Mouse (Mus musculus): ENCODE results near the gene Nell2.

Gene Nell2

GRCm38 (mm10) chr15:95049171-95049729, 479.1 kb downstream of the Nell2 start:
- in situ Hi-C loops (cut with MboI; ENCODE audit: low pct_unique_long_range_greater_than_20kb in 1 of 2, low sequenced_read_pairs in 2 of 2, unreplicated experiment in 1 of 2), result no loop called here

DNA sequence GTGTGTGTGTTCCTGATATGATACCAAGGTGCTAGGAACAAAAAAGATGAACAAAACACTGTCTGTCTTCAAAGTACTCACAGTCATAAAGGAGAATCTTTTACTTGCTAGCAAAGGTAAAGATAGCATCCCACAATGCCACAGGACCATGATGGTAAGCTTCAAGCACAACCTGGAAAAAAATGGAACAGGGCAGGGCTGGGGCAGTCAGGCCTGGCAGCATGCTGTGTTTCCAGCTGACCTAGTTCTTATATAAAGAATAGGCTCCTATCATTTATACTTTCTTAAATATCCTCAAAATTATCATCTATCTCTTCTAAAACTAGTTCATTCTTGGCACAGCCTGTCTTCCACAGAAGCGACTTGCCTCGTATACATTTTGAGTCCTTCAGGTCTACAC, 480.9 kb downstream of the Nell2 start:
- in situ Hi-C loops (cut with MboI; ENCODE audit: low pct_unique_long_range_greater_than_20kb in 1 of 2, low sequenced_read_pairs in 2 of 2, unreplicated experiment in 1 of 2), result no loop called here

DNA sequence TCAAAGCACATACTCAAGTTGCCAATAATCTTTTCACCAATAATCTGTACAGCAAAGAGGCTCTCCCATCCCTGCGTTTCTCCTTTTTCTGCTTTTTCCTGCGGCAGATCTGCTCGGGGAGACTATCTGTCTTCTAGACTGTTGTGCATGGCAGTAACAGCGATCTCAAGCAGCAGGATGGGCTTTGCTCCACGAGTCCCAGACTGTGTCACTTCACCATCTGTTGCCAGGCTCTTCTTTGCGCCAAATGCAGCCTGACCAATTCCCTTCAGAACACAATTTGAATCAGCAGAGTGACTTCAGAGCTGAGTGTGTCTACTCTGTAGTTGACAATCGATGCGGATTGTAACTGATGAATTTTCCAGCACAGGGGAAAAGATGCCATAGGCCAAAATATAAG, 484.3 kb downstream of the Nell2 start:
- in situ Hi-C loops (cut with MboI; ENCODE audit: low pct_unique_long_range_greater_than_20kb in 1 of 2, low sequenced_read_pairs in 2 of 2, unreplicated experiment in 1 of 2), result no loop called here

DNA sequence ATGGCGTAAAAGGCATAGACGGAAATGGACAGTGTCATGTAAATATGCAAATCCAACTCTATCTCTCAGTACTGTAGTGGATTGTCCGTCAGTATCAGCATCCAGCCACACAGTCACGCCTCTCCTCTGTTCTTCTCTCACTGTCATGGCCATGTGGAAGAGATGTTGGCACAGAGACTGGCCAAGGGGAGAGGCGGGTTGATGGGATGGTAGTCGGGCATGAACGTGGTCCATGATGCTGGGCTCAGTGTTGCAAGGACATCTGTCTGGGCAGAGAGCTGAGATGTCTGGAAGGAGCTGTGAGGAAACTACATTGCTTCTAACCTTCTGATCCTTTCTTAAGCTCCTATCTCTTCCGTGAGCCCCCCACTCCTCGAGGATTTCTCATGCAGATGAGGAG, 485.9 kb downstream of the Nell2 start:
- in situ Hi-C loops (cut with MboI; ENCODE audit: low pct_unique_long_range_greater_than_20kb in 1 of 2, low sequenced_read_pairs in 2 of 2, unreplicated experiment in 1 of 2), result no loop called here

GRCm38 (mm10) chr15:95029487-95029875, 498.9 kb downstream of the Nell2 start:
- in situ Hi-C loops (cut with MboI; ENCODE audit: low pct_unique_long_range_greater_than_20kb in 1 of 2, low sequenced_read_pairs in 2 of 2, unreplicated experiment in 1 of 2), result no loop called here

DNA sequence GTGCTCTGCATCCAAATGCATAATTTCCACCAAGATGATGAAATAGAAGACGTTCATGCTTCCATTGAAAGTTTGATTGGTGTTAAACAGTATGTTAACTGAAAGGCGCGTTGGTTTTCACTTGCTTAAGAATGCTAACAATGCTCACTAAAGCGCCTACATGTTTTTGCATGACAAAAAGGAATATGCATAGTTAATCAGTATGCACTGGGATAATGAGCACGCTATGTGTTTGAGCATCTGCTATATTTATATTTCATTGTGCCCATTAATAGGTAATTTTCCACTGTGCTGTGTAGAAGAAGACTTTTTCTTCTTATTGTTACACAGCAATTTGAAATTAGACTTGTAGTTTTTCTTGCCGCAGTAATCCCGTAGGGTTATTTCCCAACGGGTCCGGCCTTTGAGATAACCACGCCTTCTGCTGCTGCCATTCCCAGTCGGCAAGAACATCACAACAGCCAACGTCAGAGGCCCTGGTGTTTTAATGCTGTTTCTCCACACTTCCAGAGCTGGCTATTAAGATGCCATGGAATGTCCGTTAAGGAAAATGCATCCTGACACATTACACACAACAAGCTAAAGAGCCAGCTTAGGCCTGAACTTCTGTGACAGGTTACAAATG, 499.4 kb downstream of the Nell2 start:
- in situ Hi-C loops (cut with MboI; ENCODE audit: low pct_unique_long_range_greater_than_20kb in 1 of 2, low sequenced_read_pairs in 2 of 2, unreplicated experiment in 1 of 2), result no loop called here
